Mouse (Mus musculus) CD8-positive naive resting alpha-beta T cell, adult 2 months (primary cell): ENCODE data around the gene Skap2.

Experiments
- DNase-seq, 2 experiments: peaks; one replicate each; pipeline ENCODE4 v3.0.0; 2022; ENCODE audit warnings: low read depth in 2 of 2, low spot score in 2 of 2

Gene Skap2

DNA sequence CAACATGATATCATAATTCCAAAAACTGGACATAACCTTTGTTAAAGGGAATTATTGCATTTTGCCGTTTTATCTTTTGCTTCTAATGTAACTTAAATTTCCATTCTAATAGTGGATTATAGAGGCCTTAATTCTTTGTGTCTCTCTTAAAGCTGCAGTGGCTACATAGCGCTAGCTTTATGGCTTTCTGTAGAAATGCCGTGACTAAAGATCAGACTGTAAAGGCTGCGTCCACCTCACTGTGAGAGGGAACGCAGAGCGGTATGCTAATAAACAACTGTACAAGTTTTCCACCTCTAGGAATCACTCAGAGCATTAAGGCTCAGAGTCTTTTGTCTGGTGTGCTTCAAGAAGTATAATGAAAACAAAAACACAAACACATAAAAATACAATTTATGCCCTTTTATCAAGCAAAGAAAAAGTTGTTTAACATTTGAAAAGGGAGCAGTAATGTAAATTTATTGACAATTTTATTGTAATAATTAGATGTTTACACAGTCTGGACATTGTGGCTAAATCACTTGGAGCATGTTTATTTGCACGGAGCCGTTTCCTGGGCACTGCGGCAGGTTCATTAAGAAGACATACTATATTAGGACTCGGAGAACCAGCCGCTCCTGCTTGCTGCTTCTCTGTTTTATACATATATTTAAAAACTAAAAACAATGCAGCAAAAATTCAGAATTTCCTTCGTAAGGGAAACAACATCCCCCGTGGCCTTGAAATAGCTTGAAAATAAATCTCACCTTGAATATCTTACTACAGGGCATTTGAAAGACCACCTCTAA, 162.1 kb downstream of the Skap2 start:
- no peak for DNase-seq

DNA sequence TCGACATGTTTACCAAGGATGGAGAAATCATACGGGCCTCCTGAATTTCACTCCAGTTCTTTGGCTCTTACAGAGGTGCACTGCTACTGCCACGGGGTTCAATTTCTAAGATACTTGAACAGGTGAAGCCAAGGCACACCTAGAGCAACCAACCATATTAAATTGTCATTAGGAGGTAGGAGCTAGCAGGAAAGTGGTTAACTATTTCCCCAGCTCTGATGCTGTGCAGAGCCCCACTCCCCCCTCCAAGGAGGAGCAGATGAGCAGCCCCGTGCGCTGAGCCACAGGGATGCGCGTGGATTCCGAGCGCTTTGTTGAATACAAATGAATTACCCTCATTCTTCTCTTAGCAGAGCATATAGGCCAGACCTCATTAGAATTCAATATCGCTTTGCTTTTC, 162.8 kb downstream of the Skap2 start:
- DNase-seq, result no peak

- DNase-seq, result no peak
Observed at GRCm38 (mm10) chr6:51844106-51844505, 168.2 kb downstream of the Skap2 start.

DNA sequence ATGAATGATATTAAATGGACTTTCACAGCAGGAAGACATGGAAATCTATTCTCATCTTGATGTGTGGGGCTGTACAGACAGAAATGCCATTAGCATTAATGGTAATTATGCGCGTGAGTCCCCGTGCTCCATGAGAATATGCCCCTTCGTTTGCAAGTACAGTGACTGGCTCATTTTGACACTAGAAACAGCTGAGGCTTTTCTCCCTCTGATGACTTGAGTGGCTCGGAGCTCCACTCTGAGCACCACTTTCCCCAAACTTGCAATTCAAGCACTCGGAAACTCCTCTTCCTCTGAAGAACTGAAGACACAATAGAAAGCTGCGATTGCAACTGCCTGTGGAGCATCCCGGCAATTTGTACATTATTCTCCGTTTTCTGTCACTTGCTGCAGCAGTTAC, 169.3 kb downstream of the Skap2 start:
- DNase-seq, result no peak

- DNase-seq, result no peak
Observed at GRCm38 (mm10) chr6:51838177-51838576, 174.2 kb downstream of the Skap2 start.

GRCm38 (mm10) chr6:51833362-51833761, 179.0 kb downstream of the Skap2 start:
- no peak for DNase-seq

DNA sequence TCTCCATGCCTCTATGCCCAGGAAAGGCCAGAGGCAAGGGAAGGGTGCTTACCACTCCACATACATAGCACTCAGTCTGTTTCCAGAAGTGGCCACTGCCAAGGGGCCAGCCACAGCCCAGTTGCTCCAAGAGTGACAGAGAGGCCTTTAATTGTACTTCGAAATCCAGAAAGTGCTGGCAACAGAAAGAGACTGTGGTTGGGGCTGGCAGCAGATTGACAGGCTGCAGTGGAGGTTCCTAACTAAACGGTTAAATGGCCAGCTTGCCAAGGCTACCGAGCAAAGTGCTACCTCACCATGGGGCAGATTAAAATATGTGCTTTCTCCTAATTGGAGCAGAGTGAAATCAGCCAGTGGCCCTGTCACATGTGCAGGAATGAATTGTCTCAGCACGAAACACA, 186.7 kb downstream of the Skap2 start:
- DNase-seq, result no peak

DNA sequence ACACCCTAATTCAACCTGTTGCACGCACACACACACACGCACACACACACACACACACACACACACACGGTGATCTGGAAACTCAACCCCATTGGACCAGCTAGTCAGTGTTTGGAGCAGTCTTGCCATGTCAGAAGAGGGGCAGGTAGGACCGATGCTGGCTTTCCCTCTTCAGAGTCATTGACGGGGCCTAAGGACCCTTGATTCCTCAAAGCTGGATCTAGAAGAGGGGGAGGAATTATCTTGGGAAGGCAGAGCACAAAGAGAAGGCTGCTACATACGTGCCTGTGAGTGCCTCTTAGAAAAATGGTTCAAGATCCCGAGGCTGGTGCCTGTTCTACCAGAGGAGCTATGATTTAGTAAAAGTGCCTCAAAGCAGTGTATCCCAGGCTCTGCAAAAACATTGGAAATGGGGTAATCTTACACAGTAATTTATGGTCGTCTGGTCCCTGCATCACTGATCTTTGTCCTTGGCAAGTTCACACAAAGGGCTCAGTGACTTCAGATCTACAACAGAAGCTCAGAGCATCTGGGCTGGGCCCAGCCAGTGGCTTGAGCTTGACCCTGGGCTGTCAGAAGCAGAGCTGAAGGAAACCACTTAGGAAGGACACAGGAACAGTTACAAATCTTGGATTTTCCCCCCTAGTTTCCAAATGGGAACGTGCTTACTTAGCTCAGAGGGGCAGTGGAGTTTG, 188.1 kb downstream of the Skap2 start:
- DNase-seq, result no peak

DNA sequence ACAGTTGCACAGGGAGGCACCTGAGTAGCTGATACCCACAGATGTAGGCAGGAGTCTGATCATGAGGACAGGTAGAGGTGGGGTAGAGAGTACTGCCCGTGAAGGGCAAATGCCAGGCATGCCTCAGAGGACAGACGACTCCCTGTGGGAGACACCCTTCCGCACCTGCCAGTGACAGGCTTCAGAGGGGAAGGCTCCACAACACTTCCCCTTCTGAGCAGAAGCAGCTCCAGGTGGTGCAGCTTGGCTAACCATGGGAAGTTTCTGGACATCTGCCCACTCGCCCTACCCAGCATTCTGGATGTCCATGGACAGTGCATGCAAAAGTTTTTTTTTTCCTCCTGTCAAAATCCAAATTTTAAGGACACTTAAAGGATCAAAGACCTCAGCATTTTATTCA, 190.3 kb downstream of the Skap2 start:
- DNase-seq, result no peak

GRCm38 (mm10) chr6:51820853-51821252, 191.5 kb downstream of the Skap2 start:
- no peak for DNase-seq

DNA sequence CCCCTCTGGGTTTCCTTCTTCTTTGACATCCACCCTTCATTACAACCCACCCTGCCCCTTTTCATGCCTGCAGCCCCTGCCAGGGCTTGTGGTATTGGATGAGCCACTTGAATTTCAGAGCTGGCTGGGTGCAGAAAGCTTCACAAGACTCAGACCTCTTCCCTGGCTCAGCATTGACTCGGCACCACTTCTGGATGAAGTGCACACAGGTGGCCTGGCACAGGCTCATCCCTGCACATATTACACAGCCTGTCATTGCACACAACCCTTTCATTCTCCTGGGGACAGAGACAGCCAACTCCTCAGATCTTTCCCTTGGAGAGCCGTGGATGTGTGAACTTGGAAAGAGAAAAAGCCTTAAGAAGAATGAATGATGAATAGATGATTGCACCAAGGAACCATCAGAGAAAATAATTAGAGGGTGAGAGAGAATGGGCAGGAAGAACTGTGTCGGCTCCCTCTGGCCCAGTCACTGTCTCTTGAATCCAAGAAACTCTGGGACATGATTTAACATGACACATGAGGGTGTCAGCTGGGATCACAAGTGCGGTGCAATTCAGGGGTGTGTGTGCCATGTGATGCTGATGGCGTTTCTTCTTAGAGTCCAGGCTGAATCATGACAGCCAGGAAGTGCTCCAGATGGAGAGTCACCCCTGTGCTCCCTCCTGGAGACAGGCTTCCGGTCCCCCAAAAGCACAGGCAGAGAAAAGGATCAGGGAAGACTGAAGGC, 195.3 kb downstream of the Skap2 start:
- no peak for DNase-seq

DNA sequence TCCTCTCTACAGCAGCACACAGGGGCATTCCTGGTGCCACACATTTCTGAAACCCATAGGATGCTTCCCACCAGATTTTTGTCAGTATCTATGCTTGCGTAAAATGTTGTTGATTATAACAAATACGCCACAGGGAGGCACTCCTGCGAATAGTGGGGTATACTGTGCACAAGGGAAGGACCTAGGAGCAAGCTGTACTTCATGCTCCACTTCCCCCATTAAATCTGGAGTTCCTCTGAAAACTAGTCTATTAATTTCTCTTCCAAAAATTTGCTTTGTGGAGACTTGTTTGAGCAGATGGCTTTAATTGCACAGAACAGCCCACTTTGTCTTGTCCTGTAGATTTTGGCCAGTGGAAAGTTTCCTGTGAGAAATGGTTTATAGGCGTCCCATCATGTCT, 201.4 kb downstream of the Skap2 start:
- DNase-seq, result no peak

DNA sequence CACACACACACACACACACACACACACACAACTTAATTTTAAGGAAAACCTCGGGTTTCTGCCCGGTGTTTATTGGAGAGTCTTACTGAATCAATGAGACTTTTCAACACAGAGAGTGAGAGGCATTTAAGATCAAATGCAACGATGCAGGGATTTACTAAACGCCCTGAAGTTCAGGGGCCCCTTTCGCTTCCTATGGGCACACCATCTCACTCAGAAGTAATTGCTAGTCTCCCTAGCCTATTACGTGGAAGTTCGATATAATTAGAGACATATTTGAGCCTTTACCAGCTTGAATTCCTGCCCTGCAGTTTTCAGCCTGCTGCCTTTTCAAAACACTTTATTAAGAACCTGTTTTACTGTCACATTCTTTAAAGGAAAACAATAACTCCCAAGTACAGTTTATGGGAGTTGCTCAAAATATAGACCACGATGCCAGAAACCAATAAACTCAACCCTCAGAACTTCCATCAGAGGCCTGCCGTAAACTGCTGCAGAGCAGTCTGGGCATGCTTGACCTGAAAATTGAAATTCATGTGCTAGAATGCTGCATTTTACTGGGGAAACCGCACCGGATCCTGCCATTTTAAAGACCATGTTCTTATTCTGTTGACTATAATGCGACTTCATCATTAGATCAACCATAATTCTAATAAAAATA, 203.1 kb downstream of the Skap2 start:
- DNase-seq, result no peak

DNA sequence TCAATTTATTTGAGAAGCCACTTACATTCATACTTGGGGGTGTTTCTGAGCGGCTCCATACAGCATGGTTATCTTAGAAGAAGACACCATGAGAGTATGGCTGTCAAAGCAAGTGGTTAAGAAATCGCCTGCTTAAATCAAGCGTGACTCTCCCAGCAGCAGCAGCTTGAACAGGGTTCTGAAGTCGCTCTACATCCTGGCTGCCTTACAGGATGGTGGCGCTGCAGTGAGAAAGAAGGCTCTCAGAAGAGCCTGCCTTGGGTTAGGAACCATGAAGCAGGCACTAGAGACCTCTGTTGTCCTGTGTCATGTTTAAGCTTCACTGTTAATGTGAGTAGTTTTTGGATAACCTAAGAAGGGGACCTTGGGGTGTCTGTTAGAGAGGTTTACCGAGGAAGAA, 204.3 kb downstream of the Skap2 start:
- DNase-seq, result no peak
